Comparison of ENCODE assay signal across 8 mouse cellular contexts in genomic region chr3:130690834-130691595, GRCm38 (mm10). TPM values are rescaled to one million over a fixed set of nuclear protein-coding genes. Genes with fewer than 3 reads are reported as not detected.
A peak's percentile ranks its signal among the peaks of the same experiment; 100 is the strongest.
DNase-seq lines count a peak whose midpoint lies in the region; ATAC-seq and TF ChIP-seq lines count a peak whose summit lies in the region.

No protein-coding gene starts in this region.

- peak overlapping the region; percentile 53 for H3K4me2 ChIP-seq in forebrain, embryonic 11.5 days (ENCODE audit: low read depth, low read length, severe bottlenecking)
- H3K4me2 ChIP-seq in limb, embryonic 11.5 days (ENCODE audit: low read depth, severe bottlenecking): peak overlapping the region; percentile 41
- peak overlapping the region; percentile 61 for H3K4me2 ChIP-seq in midbrain, embryonic 11.5 days
- peak overlapping the region; percentile 68 for H3K4me2 ChIP-seq in stomach, postnatal 0 days (replicated peaks; ENCODE audit: low read depth)

- no peaks in the 10 kb centered on the region for H3K27me3 ChIP-seq in forebrain, embryonic 11.5 days (ENCODE audit: control insufficient read depth, insufficient read depth, low read length)
- H3K27me3 ChIP-seq in limb, embryonic 11.5 days (ENCODE audit: control insufficient read depth, insufficient read depth, low read length): no peaks in the 10 kb centered on the region
- H3K27me3 ChIP-seq in midbrain, embryonic 11.5 days (ENCODE audit: control insufficient read depth, insufficient read depth, low read length): no peaks in the 10 kb centered on the region
- no peaks in the 10 kb centered on the region for H3K27me3 ChIP-seq in stomach, postnatal 0 days (ENCODE audit: control insufficient read depth, insufficient read depth, low read length)

- DNase-seq in A20 (ENCODE audit: low read depth, low spot score): peak; percentile 14
- DNase-seq in T-cell, adult 2 months (ENCODE audit: low spot score): peak; percentile 52
- peak; percentile 72 for DNase-seq in forebrain, embryonic 11.5 days (ENCODE audit: low spot score)
- DNase-seq in heart, postnatal 36 days: peak; percentile 63 to 64
- peak; percentile 54 for DNase-seq in limb, embryonic 11.5 days (ENCODE audit: low spot score)
- peak; percentile 94 for DNase-seq in midbrain, embryonic 11.5 days (ENCODE audit: low spot score, missing footprints)
- peak; percentile 66 for DNase-seq in stomach, postnatal 0 days (ENCODE audit: low spot score)
- no peak for DNase-seq in cerebellum, adult 11-12 months

- H3K27ac ChIP-seq in forebrain, embryonic 11.5 days (ENCODE audit: low read depth, low read length): no peak overlapping the region
- H3K27ac ChIP-seq in limb, embryonic 11.5 days (replicated peaks; ENCODE audit: low read depth, low read length): no peak overlapping the region
- H3K27ac ChIP-seq in midbrain, embryonic 11.5 days (ENCODE audit: low read depth, low read length): peak overlapping the region; percentile 61; the same call in 1 of the 2 replicates
- H3K27ac ChIP-seq in stomach, postnatal 0 days (replicated peaks): peak overlapping the region; percentile 67

- peaks cover 6% of the 10 kb centered on the region; the same call in 1 of the 2 replicates for H3K36me3 ChIP-seq in forebrain, embryonic 11.5 days (ENCODE audit: control insufficient read depth, insufficient read depth, low read length)
- H3K36me3 ChIP-seq in limb, embryonic 11.5 days (ENCODE audit: control insufficient read depth, insufficient read depth, low read length): peaks cover 9% of the 10 kb centered on the region
- peaks cover 9% of the 10 kb centered on the region; the same call in 1 of the 2 replicates for H3K36me3 ChIP-seq in midbrain, embryonic 11.5 days (ENCODE audit: control insufficient read depth, insufficient read depth, low read length)
- H3K36me3 ChIP-seq in stomach, postnatal 0 days (ENCODE audit: control insufficient read depth, insufficient read depth, low read length): no peaks in the 10 kb centered on the region

- peak overlapping the region; percentile 37 for H3K9ac ChIP-seq in forebrain, embryonic 11.5 days (ENCODE audit: low read length)
- peak overlapping the region; percentile 5 for H3K9ac ChIP-seq in limb, embryonic 11.5 days (ENCODE audit: low read length)
- H3K9ac ChIP-seq in midbrain, embryonic 11.5 days (ENCODE audit: low read length): peak overlapping the region; percentile 63
- peak overlapping the region; percentile 55 for H3K9ac ChIP-seq in stomach, postnatal 0 days (ENCODE audit: low read length)

- intact Hi-C loops in heart, postnatal 36 days (cut with DNase I): loop anchor here (2.0 to 5.0 kb wide), 3 partner anchors 82 to 596 kb away; no protein-coding TSS in a partner anchor

- 21% methylated on average over 20 of the region's 20 CpGs for WGBS in forebrain, embryonic 11.5 days
- 14% methylated on average over 20 of the region's 20 CpGs for WGBS in limb, embryonic 11.5 days
- 13% methylated on average over 20 of the region's 20 CpGs for WGBS in midbrain, embryonic 11.5 days
- 8% methylated on average over 20 of the region's 20 CpGs for WGBS in stomach, postnatal 0 days

- TF ChIP-seq EP300 in stomach, postnatal 0 days (optimal IDR thresholded peaks at IDR 0.05): no peak

- H3K4me1 ChIP-seq in forebrain, embryonic 11.5 days (replicated peaks; ENCODE audit: control insufficient read depth, insufficient read depth, low read length): no peaks in the 10 kb centered on the region; the same call in 1 of the 2 replicates
- H3K4me1 ChIP-seq in limb, embryonic 11.5 days (ENCODE audit: control insufficient read depth, insufficient read depth, low read length): peaks cover 5% of the 10 kb centered on the region; the same call in 1 of the 2 replicates
- peaks cover 7% of the 10 kb centered on the region for H3K4me1 ChIP-seq in midbrain, embryonic 11.5 days (ENCODE audit: control insufficient read depth, insufficient read depth, low read length)
- peaks cover 4% of the 10 kb centered on the region; the same call in 1 of the 2 replicates for H3K4me1 ChIP-seq in stomach, postnatal 0 days (replicated peaks; ENCODE audit: control insufficient read depth, insufficient read depth)

- peak overlapping the region; percentile 23 for H3K4me3 ChIP-seq in forebrain, embryonic 11.5 days (ENCODE audit: low read depth, low read length)
- peak overlapping the region; percentile 18 for H3K4me3 ChIP-seq in limb, embryonic 11.5 days (ENCODE audit: low read depth, low read length)
- peak overlapping the region; percentile 27 for H3K4me3 ChIP-seq in midbrain, embryonic 11.5 days (ENCODE audit: low read depth, low read length)
- peak overlapping the region; percentile 35 for H3K4me3 ChIP-seq in stomach, postnatal 0 days (ENCODE audit: low read depth, low read length)

- peak; percentile 51; the same call in 1 of the 2 replicates for ATAC-seq in forebrain, embryonic 11.5 days (replicated peaks; ENCODE audit: low FRiP score)
- ATAC-seq in limb, embryonic 11.5 days (ENCODE audit: insufficient number of reproducible peaks, low FRiP score, low TSS enrichment, low read depth): peak; percentile 24; the same call in 1 of the 2 replicates
- ATAC-seq in midbrain, embryonic 11.5 days (ENCODE audit: low FRiP score): peak; percentile 78
- peak; percentile 93 for ATAC-seq in stomach, postnatal 0 days (ENCODE audit: low FRiP score, low TSS enrichment)

- peak; percentile 66 for TF ChIP-seq CTCF in stomach, postnatal 0 days (IDR thresholded peaks at IDR 0.05; ENCODE audit: low read depth)

- no peaks in the 10 kb centered on the region for H3K9me3 ChIP-seq in forebrain, embryonic 11.5 days (ENCODE audit: control insufficient read depth, low read length)
- no peaks in the 10 kb centered on the region for H3K9me3 ChIP-seq in limb, embryonic 11.5 days (ENCODE audit: control insufficient read depth, low read length)
- H3K9me3 ChIP-seq in midbrain, embryonic 11.5 days (ENCODE audit: control insufficient read depth, low read length): no peaks in the 10 kb centered on the region
- H3K9me3 ChIP-seq in stomach, postnatal 0 days (ENCODE audit: control insufficient read depth, low read length): no peaks in the 10 kb centered on the region

RNA-seq across cellular contexts. Expression of gene Ostc, which starts 18.2 kb away (rescaled TPM):
- 300 and 308 TPM in 2 replicates for polyA plus RNA-seq in forebrain, embryonic 11.5 days (2014; fragmentation: Nextera tagmentation; extraction: Ambion mirVana)
- 10 to 100 TPM; 48.4 to 53.1 TPM for total RNA-seq in heart, postnatal 36 days (2021)
- polyA plus RNA-seq in limb, embryonic 11.5 days (2014; fragmentation: Nextera tagmentation; extraction: Ambion mirVana): 357 and 386 TPM in 2 replicates
- 323 and 331 TPM in 2 replicates for polyA plus RNA-seq in midbrain, embryonic 11.5 days (2014; fragmentation: Nextera tagmentation; extraction: Ambion mirVana)
- polyA plus RNA-seq in stomach, postnatal 0 days (2015; fragmentation: Nextera tagmentation; extraction: Ambion mirVana): 283 and 300 TPM in 2 replicates

RNA-seq across cellular contexts. Expression of gene Rpl34, which starts 39.2 kb away (rescaled TPM):
- 687 and 743 TPM in 2 replicates for polyA plus RNA-seq in forebrain, embryonic 11.5 days (2014; fragmentation: Nextera tagmentation; extraction: Ambion mirVana)
- total RNA-seq in heart, postnatal 36 days (2021): 100 to 1,000 TPM; 375 to 403 TPM
- 901 and 917 TPM in 2 replicates for polyA plus RNA-seq in limb, embryonic 11.5 days (2014; fragmentation: Nextera tagmentation; extraction: Ambion mirVana)
- polyA plus RNA-seq in midbrain, embryonic 11.5 days (2014; fragmentation: Nextera tagmentation; extraction: Ambion mirVana): 646 and 740 TPM in 2 replicates
- polyA plus RNA-seq in stomach, postnatal 0 days (2015; fragmentation: Nextera tagmentation; extraction: Ambion mirVana): 793 and 825 TPM in 2 replicates

Comparison
In these comparisons a context has a peak if more than half of its experiments do, and no peak if none do; other contexts are left out.
1. ATAC-seq: peak in every context shown above with its lines; median percentile 93 in stomach, postnatal 0 days; 78 in midbrain, embryonic 11.5 days; 51 in forebrain, embryonic 11.5 days; 24 in limb, embryonic 11.5 days.
2. H3K27ac ChIP-seq: peak in midbrain, embryonic 11.5 days (single experiment) and stomach, postnatal 0 days (single experiment); none in forebrain, embryonic 11.5 days (single experiment) and limb, embryonic 11.5 days (single experiment).
3. H3K9ac ChIP-seq: peak in every context shown above with its lines; median percentile 63 in midbrain, embryonic 11.5 days; 55 in stomach, postnatal 0 days; 37 in forebrain, embryonic 11.5 days; 5 in limb, embryonic 11.5 days.
4. Peak in every context shown above with its lines, with median percentiles within 50 percentile points of each other: H3K4me2 ChIP-seq and H3K4me3 ChIP-seq.